Mouse (Mus musculus): Measurements from ENCODE around the gene Tpi1. TPM values are rescaled to one million over a fixed set of nuclear protein-coding genes. Genes with fewer than 3 reads are reported as not detected.

Tpi1 gene
- total and polyA plus RNA-seq, 3 experiments, result 788 to 884 (median 870) TPM

GRCm38 (mm10) chr6:124769101-124769765 is 44.9 kb downstream of the Tpi1 start, which contains the start of gene Eno2:
Gene Eno2, minus strand, starts transcription at chr6:124769673.
- intact Hi-C loops (cut with DNase I), result no loop called here
- TF ChIP-seq EP300 (IDR thresholded peaks at IDR 0.05; ENCODE audit: insufficient read depth, low read depth, low read length) (no peak), CTCF (IDR thresholded peaks at IDR 0.05) (no peak), POLR2A (IDR thresholded peaks at IDR 0.05; ENCODE audit: insufficient read depth, low read depth, low read length) (no peak)
- 1% methylated on average over 52 of the region's 54 CpGs for WGBS

DNA sequence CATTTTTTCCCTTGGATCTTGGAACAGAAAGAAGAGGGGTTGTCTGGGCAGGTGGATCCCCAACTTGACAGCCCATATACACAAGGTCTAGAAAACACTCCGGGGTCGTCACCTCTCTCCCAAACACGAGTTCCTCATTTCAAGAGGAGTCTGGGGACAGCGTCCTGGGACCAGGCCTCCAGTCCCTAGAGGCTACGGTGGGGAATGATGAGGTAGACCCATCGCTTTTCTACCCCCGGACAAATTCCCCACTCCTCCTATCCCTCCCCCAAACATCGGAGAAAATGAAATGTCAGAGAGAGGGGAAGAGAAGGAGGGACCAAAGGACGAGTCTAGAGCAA is 45.4 kb downstream of the Tpi1 start:
- peak overlapping the region; percentile 51 for H3K4me3 ChIP-seq
- no peaks in the 10 kb centered on the region for H3K36me3 ChIP-seq (ENCODE audit: control insufficient read depth, insufficient read depth, low read length)
- no peak overlapping the region for H3K9ac ChIP-seq (ENCODE audit: low read depth, low read length)
- peaks cover 3% of the 10 kb centered on the region; the same call in 1 of the 2 replicates for H3K27me3 ChIP-seq (ENCODE audit: control insufficient read depth, insufficient read depth, low read length)
- no peaks in the 10 kb centered on the region for H3K4me1 ChIP-seq (ENCODE audit: control insufficient read depth, insufficient read depth, low read length)
- TF ChIP-seq CTCF (IDR thresholded peaks at IDR 0.05), result no peak
- no peak for TF ChIP-seq POLR2A (IDR thresholded peaks at IDR 0.05; ENCODE audit: insufficient read depth, low read depth, low read length)
- no peak for TF ChIP-seq EP300 (IDR thresholded peaks at IDR 0.05; ENCODE audit: insufficient read depth, low read depth, low read length)
- no peak for DNase-seq
- WGBS, result 20% methylated on average over 9 of the region's 9 CpGs
- H3K79me2 ChIP-seq (replicated peaks; ENCODE audit: control insufficient read depth, insufficient read depth, low read length), result no peaks in the 10 kb centered on the region
- no peak overlapping the region for H3K27ac ChIP-seq
- intact Hi-C loops (cut with DNase I), result no loop called here

More at GRCm38 (mm10) chr6:124769101-124769765, 44.9 kb downstream of the Tpi1 start, which contains the start of gene Eno2:
- H3K36me3 ChIP-seq (ENCODE audit: control insufficient read depth, insufficient read depth, low read length), result no peaks in the 10 kb centered on the region
- DNase-seq, result peak; percentile 47 to 51
- H3K9ac ChIP-seq (ENCODE audit: low read depth, low read length), result peak within 1 kb of the TSS; percentile 74
- peaks cover 3% of the 10 kb centered on the region; the same call in 1 of the 2 replicates for H3K27me3 ChIP-seq (ENCODE audit: control insufficient read depth, insufficient read depth, low read length)
- no peaks in the 10 kb centered on the region for H3K4me1 ChIP-seq (ENCODE audit: control insufficient read depth, insufficient read depth, low read length)
- H3K4me3 ChIP-seq, result peak within 1 kb of the TSS; percentile 51
- no peaks in the 10 kb centered on the region for H3K79me2 ChIP-seq (replicated peaks; ENCODE audit: control insufficient read depth, insufficient read depth, low read length)
- peak within 1 kb of the TSS; percentile 33; the same call in 1 of the 2 replicates for H3K27ac ChIP-seq

GRCm38 (mm10) chr6:124767920-124768703 is 46.0 kb downstream of the Tpi1 start:
- H3K9ac ChIP-seq (ENCODE audit: low read depth, low read length), result no peak overlapping the region
- H3K4me3 ChIP-seq, result peak overlapping the region; percentile 51
- H3K4me1 ChIP-seq (ENCODE audit: control insufficient read depth, insufficient read depth, low read length), result no peaks in the 10 kb centered on the region
- intact Hi-C loops (cut with DNase I), result no loop called here
- H3K27ac ChIP-seq, result no peak overlapping the region
- no peaks in the 10 kb centered on the region for H3K36me3 ChIP-seq (ENCODE audit: control insufficient read depth, insufficient read depth, low read length)
- 52% methylated on average over 19 of the region's 19 CpGs for WGBS
- no peak for TF ChIP-seq CTCF (IDR thresholded peaks at IDR 0.05)
- no peak for TF ChIP-seq POLR2A (IDR thresholded peaks at IDR 0.05; ENCODE audit: insufficient read depth, low read depth, low read length)
- no peak for TF ChIP-seq EP300 (IDR thresholded peaks at IDR 0.05; ENCODE audit: insufficient read depth, low read depth, low read length)
- peaks cover 3% of the 10 kb centered on the region; the same call in 1 of the 2 replicates for H3K27me3 ChIP-seq (ENCODE audit: control insufficient read depth, insufficient read depth, low read length)
- no peaks in the 10 kb centered on the region for H3K79me2 ChIP-seq (replicated peaks; ENCODE audit: control insufficient read depth, insufficient read depth, low read length)
- peak in 1 of 2 experiments; percentile 23 for DNase-seq

GRCm38 (mm10) chr6:124767536-124767919 is 46.6 kb downstream of the Tpi1 start:
- TF ChIP-seq EP300 (IDR thresholded peaks at IDR 0.05; ENCODE audit: insufficient read depth, low read depth, low read length) (no peak), CTCF (IDR thresholded peaks at IDR 0.05) (no peak), POLR2A (IDR thresholded peaks at IDR 0.05; ENCODE audit: insufficient read depth, low read depth, low read length) (no peak)
- H3K36me3 ChIP-seq (ENCODE audit: control insufficient read depth, insufficient read depth, low read length), result no peaks in the 10 kb centered on the region
- intact Hi-C loops (cut with DNase I), result no loop called here
- H3K79me2 ChIP-seq (replicated peaks; ENCODE audit: control insufficient read depth, insufficient read depth, low read length), result no peaks in the 10 kb centered on the region
- H3K9ac ChIP-seq (ENCODE audit: low read depth, low read length), result no peak overlapping the region
- H3K4me1 ChIP-seq (ENCODE audit: control insufficient read depth, insufficient read depth, low read length), result no peaks in the 10 kb centered on the region
- no peak overlapping the region for H3K27ac ChIP-seq
- H3K4me3 ChIP-seq, result no peak overlapping the region
- H3K27me3 ChIP-seq (ENCODE audit: control insufficient read depth, insufficient read depth, low read length), result peaks cover 3% of the 10 kb centered on the region; the same call in 1 of the 2 replicates
- no peak for DNase-seq
- 64% methylated on average over 4 of the region's 4 CpGs for WGBS

DNA sequence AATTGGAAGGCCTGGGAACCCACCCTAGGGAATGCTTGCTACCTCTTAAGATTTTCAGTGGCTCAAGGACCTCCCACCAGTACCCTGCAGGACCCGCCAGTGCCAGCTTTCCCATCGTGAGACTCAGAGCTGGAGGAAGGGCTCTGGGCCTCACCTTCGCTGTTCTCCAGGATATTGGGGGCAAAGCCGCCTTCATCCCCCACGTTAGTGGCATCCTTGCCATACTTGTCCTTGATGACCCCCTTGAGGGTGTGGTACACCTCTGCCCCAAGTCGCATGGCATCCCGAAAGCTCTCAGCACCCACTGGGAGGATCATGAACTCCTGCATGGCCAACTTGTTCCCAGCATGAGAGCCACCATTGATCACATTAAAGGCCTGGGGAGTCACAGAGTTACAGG is 48.1 kb downstream of the Tpi1 start:
- no peaks in the 10 kb centered on the region for H3K36me3 ChIP-seq (ENCODE audit: control insufficient read depth, insufficient read depth, low read length)
- intact Hi-C loops (cut with DNase I), result no loop called here
- no peak for DNase-seq
- TF ChIP-seq CTCF (IDR thresholded peaks at IDR 0.05), result no peak
- TF ChIP-seq POLR2A (IDR thresholded peaks at IDR 0.05; ENCODE audit: insufficient read depth, low read depth, low read length), result no peak
- TF ChIP-seq EP300 (IDR thresholded peaks at IDR 0.05; ENCODE audit: insufficient read depth, low read depth, low read length), result no peak
- no peaks in the 10 kb centered on the region for H3K4me1 ChIP-seq (ENCODE audit: control insufficient read depth, insufficient read depth, low read length)
- no peaks in the 10 kb centered on the region for H3K79me2 ChIP-seq (replicated peaks; ENCODE audit: control insufficient read depth, insufficient read depth, low read length)
- WGBS, result 79% methylated on average over 7 of the region's 7 CpGs
- no peak overlapping the region for H3K9ac ChIP-seq (ENCODE audit: low read depth, low read length)
- H3K27ac ChIP-seq, result no peak overlapping the region
- peaks cover 3% of the 10 kb centered on the region; the same call in 1 of the 2 replicates for H3K27me3 ChIP-seq (ENCODE audit: control insufficient read depth, insufficient read depth, low read length)
- no peak overlapping the region for H3K4me3 ChIP-seq

Other genes starting within 250 kb of the Tpi1 start
- 1 to 10 TPM; 1.2 to 1.8 TPM for gene C1rb, start 244.0 kb downstream of the Tpi1 start, total RNA-seq (2021)
- not detected in 2 replicates for gene C1rb, start 244.0 kb downstream of the Tpi1 start, polyA plus RNA-seq (2012; rRNA removed)
- under 1 TPM; 0.26 to 0.48 TPM for gene C1s2, start 178.2 kb downstream of the Tpi1 start, total RNA-seq (2021)
- not detected in 2 replicates for gene C1s2, start 178.2 kb downstream of the Tpi1 start, polyA plus RNA-seq (2012; rRNA removed)
- 10 to 100 TPM; 34.9 to 40.5 TPM for gene Lpcat3, start 151.3 kb downstream of the Tpi1 start, total RNA-seq (2021)
- gene Lpcat3, start 151.3 kb downstream of the Tpi1 start, polyA plus RNA-seq (2012; rRNA removed), result 73.4 and 116 TPM in 2 replicates
- gene Emg1, start 102.1 kb downstream of the Tpi1 start, total RNA-seq (2021), result 10 to 100 TPM; 71.4 to 78.8 TPM
- gene Emg1, start 102.1 kb downstream of the Tpi1 start, polyA plus RNA-seq (2012; rRNA removed), result 51.8 and 79.0 TPM in 2 replicates
- gene Phb2, start 102.0 kb downstream of the Tpi1 start, total RNA-seq (2021), result 100 to 1,000 TPM; 260 to 292 TPM
- gene Phb2, start 102.0 kb downstream of the Tpi1 start, polyA plus RNA-seq (2012; rRNA removed), result 184 and 200 TPM in 2 replicates
- gene Ptpn6, start 75.6 kb downstream of the Tpi1 start, total RNA-seq (2021), result 1 to 10 TPM; 3.1 to 4.4 TPM
- gene Ptpn6, start 75.6 kb downstream of the Tpi1 start, polyA plus RNA-seq (2012; rRNA removed), result 4.5 and 8.2 TPM in 2 replicates
- gene Grcc10, start 72.9 kb downstream of the Tpi1 start, total RNA-seq (2021), result 100 to 1,000 TPM; 280 to 314 TPM
- gene Grcc10, start 72.9 kb downstream of the Tpi1 start, polyA plus RNA-seq (2012; rRNA removed), result 296 and 328 TPM in 2 replicates
- 1 to 10 TPM in 1 of 2 experiments, not detected in 1; 1.9 TPM for gene Gm45234, start 58.3 kb downstream of the Tpi1 start, total RNA-seq (2021)
- gene Gm45234, start 58.3 kb downstream of the Tpi1 start, polyA plus RNA-seq (2012; rRNA removed), result not detected in 2 replicates
- gene Atn1, start 57.8 kb downstream of the Tpi1 start, total RNA-seq (2021), result 10 to 100 TPM; 44.3 to 47.8 TPM
- gene Atn1, start 57.8 kb downstream of the Tpi1 start, polyA plus RNA-seq (2012; rRNA removed), result 24.5 and 32.8 TPM in 2 replicates
- gene Eno2, start 44.6 kb downstream of the Tpi1 start, total RNA-seq (2021), result 1 to 10 TPM; 2.4 to 2.7 TPM
- gene Eno2, start 44.6 kb downstream of the Tpi1 start, polyA plus RNA-seq (2012; rRNA removed), result 2.4 and 2.7 TPM in 2 replicates
- not detected for gene Lrrc23, start 34.6 kb downstream of the Tpi1 start, total RNA-seq (2021)
- gene Lrrc23, start 34.6 kb downstream of the Tpi1 start, polyA plus RNA-seq (2012; rRNA removed), result 0.53 and 3.2 TPM in 2 replicates
- gene Spsb2, start 5.6 kb downstream of the Tpi1 start, total RNA-seq (2021), result 1 to 10 TPM; 3.2 TPM
- 2.8 and 4.4 TPM in 2 replicates for gene Spsb2, start 5.6 kb downstream of the Tpi1 start, polyA plus RNA-seq (2012; rRNA removed)
- 10 to 100 TPM; 68.4 to 72.3 TPM for gene Usp5, start 15.2 kb upstream of the Tpi1 start, total RNA-seq (2021)
- 51.0 and 74.9 TPM in 2 replicates for gene Usp5, start 15.2 kb upstream of the Tpi1 start, polyA plus RNA-seq (2012; rRNA removed)
- under 1 TPM; 0.32 to 0.70 TPM for gene Cdca3, start 15.3 kb upstream of the Tpi1 start, total RNA-seq (2021)
- gene Cdca3, start 15.3 kb upstream of the Tpi1 start, polyA plus RNA-seq (2012; rRNA removed), result 0.72 and 1.9 TPM in 2 replicates
- gene Gnb3, start 26.0 kb upstream of the Tpi1 start, total RNA-seq (2021), result 10 to 100 TPM in 1 of 2 experiments, 1 to 10 TPM in 1; 6.1 to 10.9 TPM
- 6.9 and 14.0 TPM in 2 replicates for gene Gnb3, start 26.0 kb upstream of the Tpi1 start, polyA plus RNA-seq (2012; rRNA removed)
- gene P3h3, start 43.5 kb upstream of the Tpi1 start, total RNA-seq (2021), result 10 to 100 TPM in 1 of 2 experiments, 1 to 10 TPM in 1; 6.9 to 10.6 TPM
- 15.5 and 16.2 TPM in 2 replicates for gene P3h3, start 43.5 kb upstream of the Tpi1 start, polyA plus RNA-seq (2012; rRNA removed)
- gene Gpr162, start 49.7 kb upstream of the Tpi1 start, total RNA-seq (2021), result under 1 TPM; 0.41 to 0.44 TPM
- 1.0 and 1.4 TPM in 2 replicates for gene Gpr162, start 49.7 kb upstream of the Tpi1 start, polyA plus RNA-seq (2012; rRNA removed)
- gene Cd4, start 73.9 kb upstream of the Tpi1 start, total RNA-seq (2021), result under 1 TPM; 0.34 to 0.57 TPM
- gene Cd4, start 73.9 kb upstream of the Tpi1 start, polyA plus RNA-seq (2012; rRNA removed), result 0.53 and 0.66 TPM in 2 replicates
- gene Lag3, start 97.4 kb upstream of the Tpi1 start, total RNA-seq (2021), result under 1 TPM; 0.32 to 0.34 TPM
- 0.29 and 0.47 TPM in 2 replicates for gene Lag3, start 97.4 kb upstream of the Tpi1 start, polyA plus RNA-seq (2012; rRNA removed)
- 100 to 1,000 TPM; 154 to 163 TPM for gene Ptms, start 105.8 kb upstream of the Tpi1 start, total RNA-seq (2021)
- gene Ptms, start 105.8 kb upstream of the Tpi1 start, polyA plus RNA-seq (2012; rRNA removed), result 547 and 614 TPM in 2 replicates
- 100 to 1,000 TPM; 179 to 194 TPM for gene Mlf2, start 117.1 kb upstream of the Tpi1 start, total RNA-seq (2021)
- 259 and 275 TPM in 2 replicates for gene Mlf2, start 117.1 kb upstream of the Tpi1 start, polyA plus RNA-seq (2012; rRNA removed)
- gene Cops7a, start 151.2 kb upstream of the Tpi1 start, total RNA-seq (2021), result 10 to 100 TPM; 83.2 to 99.8 TPM
- gene Cops7a, start 151.2 kb upstream of the Tpi1 start, polyA plus RNA-seq (2012; rRNA removed), result 208 and 238 TPM in 2 replicates
- under 1 TPM; 0.43 to 0.50 TPM for gene Pianp, start 182.4 kb upstream of the Tpi1 start, total RNA-seq (2021)
- gene Pianp, start 182.4 kb upstream of the Tpi1 start, polyA plus RNA-seq (2012; rRNA removed), result 1.7 and 2.0 TPM in 2 replicates
- gene Zfp384, start 194.8 kb upstream of the Tpi1 start, total RNA-seq (2021), result 10 to 100 TPM; 22.4 to 22.8 TPM
- gene Zfp384, start 194.8 kb upstream of the Tpi1 start, polyA plus RNA-seq (2012; rRNA removed), result 28.2 and 33.5 TPM in 2 replicates
- 10 to 100 TPM; 26.1 to 27.1 TPM for gene Ing4, start 225.5 kb upstream of the Tpi1 start, total RNA-seq (2021)
- gene Ing4, start 225.5 kb upstream of the Tpi1 start, polyA plus RNA-seq (2012; rRNA removed), result 26.3 and 36.2 TPM in 2 replicates
- 1 to 10 TPM; 1.9 to 2.3 TPM for gene Acrbp, start 235.4 kb upstream of the Tpi1 start, total RNA-seq (2021)
- 13.6 and 16.3 TPM in 2 replicates for gene Acrbp, start 235.4 kb upstream of the Tpi1 start, polyA plus RNA-seq (2012; rRNA removed)